Mouse (Mus musculus) CD4-positive, CD25-positive, alpha-beta regulatory T cell, adult 2 months (primary cell): ENCODE results near the gene Nr0b2.

Source experiments
- DNase-seq: peaks from one replicate; pipeline ENCODE4 v3.0.0-alpha.2; 2012; ENCODE audit warnings: low read depth, low spot score

The Nr0b2 gene

DNA sequence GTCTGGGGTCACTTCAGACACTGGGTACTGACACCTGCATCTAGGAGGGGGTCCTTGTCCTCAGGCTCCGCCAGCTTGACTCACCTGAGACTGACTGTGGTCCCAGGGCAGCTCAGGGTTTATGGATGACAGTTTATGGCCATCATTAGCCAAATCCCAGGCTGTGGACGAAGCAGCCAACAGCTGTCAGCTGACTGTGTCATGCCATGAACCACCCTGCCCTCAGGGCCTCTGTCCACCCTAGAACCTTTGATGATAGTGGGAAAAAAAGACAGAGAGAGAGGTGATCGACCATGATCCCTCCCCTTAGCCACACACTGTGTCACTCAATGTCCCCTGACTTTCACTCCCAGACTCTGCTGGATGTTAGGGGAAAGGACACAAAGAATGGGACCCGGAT, 8.4 kb downstream of the Nr0b2 start:
- DNase-seq = no peak

DNA sequence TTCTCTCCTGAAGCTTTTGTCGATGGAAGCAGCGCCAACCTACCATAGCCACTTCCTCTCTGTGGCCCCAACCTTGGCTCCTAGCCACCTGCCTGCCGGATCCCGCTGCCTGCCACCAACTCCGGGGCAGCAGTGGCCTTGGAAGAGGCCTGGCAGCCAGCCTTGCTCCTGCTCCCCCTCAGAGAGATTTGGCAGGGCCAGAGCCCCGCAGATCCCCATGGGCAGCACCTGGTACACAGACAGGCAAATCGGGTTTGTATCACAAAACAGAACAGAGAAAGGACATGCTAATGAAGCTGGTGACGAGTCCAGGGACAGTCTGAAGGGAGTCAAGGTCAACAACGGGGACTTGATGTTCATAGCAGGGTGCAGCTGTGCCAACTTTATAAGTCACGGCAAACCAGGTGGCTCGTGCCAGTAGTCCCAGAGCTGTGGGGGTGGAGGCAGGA, 10.0 kb downstream of the Nr0b2 start:
- DNase-seq = no peak

DNA sequence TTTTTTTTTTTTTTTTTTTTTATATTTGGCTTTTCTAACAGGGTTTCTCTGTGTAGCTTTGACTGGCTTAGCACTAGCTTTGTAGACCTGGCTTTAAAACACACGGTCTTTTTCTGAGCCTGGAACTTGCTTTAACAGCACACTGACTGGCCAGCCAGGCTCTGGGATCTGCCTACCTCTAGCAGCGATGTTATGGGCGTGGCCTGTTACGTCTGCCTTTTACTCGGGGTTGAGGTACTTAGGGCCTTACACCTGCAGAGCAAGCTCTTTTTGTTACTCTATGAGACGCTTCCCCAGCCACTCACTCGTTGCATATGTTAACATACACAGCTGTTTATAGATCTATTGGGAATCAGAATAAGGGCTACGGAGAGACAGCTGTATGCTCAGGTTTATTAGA, 14.1 kb downstream of the Nr0b2 start:
- no peak for DNase-seq

DNA sequence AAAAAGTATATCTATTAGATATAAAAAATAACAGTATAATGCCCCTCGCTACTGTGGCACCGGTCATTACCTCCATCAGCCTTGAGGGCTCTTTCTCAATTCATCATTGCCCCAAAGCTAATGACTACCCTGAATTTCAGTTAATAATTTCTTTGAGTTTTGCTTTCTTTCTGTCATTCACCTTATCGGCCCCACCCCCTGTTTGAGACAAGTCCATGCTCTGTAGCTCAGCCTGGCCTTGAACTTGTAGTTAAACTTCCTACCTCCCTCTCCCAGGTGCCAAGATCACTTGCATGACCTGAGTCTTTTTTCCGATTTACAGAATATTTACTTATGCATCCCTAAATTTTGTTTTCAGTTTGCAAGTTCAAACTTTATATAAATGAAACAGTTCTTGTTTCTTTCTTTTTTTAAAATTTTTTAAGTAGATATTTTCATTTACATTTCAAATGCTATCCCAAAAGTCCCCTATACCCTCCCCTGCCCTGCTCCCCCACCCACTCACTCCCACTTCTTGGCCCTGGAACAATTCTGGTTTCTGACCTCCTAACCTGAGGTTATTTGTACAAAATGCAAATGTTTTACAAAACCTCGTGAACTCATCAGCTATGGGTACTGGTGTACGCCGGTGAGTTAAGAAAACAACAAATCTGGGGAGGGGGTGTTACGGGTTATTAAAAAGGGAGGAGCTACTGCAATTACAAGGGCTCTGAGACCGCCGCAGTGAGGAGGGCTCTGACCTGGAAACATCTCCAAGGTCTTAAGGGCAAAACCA, 16.3 kb downstream of the Nr0b2 start:
- DNase-seq = no peak

DNA sequence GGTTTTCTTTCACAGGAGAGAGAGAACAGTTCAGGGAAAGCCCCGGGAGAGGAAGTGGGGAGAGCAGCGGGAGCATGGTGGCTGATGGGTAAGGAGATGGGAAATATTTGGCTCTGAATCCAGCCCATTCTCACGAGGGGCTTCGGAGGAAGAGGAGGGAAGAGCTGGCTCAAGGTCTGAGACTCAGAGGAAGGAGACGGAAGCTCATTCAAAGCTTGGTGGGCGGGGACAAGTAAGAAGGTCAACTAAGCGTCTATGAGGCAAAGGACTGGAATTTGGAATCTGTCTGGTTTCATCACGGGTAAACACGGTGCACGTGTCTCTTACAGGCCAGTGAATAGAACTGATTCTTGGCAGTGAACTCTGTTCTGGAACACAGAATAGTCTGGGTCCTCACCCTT, 16.9 kb downstream of the Nr0b2 start:
- DNase-seq = no peak

DNA sequence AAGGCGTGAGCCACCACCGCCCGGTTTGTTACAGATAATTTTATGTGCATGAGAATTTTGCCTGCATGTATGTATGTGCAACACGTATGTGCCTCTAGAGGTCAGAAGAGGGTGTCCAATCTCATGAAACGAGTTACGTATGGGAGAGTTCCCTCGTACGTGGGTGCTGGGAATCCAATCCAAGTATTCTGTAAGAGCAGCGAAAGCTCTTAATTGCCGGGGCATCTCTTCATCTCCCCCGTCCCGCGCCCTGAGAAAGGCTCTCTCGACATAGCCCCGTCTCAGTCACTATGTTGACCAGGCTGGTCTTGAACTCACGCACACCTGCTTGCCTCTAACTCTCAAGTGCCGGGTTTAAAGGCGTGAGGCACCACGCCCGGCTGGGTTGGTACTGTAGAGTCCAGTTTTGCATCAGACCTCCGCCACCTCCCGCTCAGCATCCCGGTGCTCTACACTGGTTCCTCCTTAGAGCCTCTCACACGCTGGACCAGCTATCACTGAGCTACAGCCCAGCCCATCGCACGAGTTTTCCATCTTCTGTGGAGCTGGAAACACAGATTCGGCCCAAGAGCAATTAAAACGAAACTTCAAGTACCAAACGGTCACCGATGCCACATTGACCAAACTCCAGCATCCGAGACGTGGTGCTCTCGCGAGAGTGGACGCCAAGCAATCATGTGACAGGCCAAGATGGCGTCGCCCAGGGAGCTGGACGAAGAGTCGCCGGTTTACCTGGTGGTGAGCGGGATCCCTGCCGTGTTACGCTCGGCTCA, 21.1 kb downstream of the Nr0b2 start, which contains the start of gene Gpatch3:
TSS of gene Gpatch3 (plus strand) at position 676 of the 773 bp plus-strand sequence.
- peak; percentile 93 for DNase-seq

DNA sequence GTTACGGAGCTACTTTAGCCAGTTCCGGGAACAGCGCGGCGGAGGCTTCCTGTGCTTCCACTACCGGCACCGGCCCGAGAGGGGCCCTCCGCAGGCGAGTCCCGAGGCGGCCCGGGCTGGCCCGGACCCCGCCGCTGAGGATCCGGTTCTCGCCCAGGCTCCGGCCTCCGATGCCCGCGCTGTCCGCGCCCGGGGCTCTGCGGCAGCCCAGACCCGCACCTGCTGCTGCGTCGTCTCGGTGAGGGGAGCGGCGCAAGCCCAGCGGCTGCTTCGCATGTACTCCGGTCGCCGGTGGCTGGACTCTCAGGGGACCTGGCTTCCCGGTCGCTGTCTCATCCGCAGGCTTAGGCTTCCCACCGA, 21.6 kb downstream of the Nr0b2 start:
- no peak for DNase-seq

DNA sequence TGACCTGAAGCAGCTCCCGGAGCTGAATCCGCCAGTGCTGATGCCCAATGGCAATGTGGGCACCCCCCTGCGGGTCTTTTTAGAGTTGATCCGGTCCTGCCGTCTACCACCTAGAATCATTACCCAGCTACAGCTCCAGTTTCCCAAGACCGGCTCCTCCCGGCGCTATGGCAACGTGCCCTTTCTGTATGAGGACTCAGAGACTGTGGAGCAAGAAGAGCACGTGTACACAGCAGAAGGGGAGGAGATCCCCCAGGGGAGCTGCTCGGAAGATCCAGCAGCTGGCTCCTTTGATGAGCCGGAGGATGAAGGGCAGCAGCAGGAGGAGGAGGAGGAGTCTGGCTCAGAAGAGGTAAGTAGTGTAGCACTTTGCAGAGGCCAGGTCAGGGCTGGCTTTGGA, 24.8 kb downstream of the Nr0b2 start:
- DNase-seq = no peak

DNA sequence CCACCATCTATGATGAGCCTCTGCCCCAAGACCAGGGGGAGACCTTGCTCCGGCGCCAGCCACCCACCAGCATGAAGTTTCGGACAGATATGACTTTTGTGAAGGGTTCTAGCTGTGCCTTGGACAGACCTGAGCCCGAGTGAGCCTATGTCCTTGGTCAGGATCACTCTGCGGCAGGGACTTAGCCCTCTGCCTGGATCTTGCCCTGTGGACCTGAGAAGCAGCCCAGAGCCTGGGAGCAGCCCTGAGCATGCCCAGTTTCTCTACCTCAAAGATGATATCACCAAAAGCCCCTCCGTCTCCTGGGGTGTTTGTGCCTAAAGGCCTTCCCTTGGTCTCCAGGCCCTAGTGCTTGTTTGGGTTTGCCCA, 30.5 kb downstream of the Nr0b2 start:
- DNase-seq = no peak

DNA sequence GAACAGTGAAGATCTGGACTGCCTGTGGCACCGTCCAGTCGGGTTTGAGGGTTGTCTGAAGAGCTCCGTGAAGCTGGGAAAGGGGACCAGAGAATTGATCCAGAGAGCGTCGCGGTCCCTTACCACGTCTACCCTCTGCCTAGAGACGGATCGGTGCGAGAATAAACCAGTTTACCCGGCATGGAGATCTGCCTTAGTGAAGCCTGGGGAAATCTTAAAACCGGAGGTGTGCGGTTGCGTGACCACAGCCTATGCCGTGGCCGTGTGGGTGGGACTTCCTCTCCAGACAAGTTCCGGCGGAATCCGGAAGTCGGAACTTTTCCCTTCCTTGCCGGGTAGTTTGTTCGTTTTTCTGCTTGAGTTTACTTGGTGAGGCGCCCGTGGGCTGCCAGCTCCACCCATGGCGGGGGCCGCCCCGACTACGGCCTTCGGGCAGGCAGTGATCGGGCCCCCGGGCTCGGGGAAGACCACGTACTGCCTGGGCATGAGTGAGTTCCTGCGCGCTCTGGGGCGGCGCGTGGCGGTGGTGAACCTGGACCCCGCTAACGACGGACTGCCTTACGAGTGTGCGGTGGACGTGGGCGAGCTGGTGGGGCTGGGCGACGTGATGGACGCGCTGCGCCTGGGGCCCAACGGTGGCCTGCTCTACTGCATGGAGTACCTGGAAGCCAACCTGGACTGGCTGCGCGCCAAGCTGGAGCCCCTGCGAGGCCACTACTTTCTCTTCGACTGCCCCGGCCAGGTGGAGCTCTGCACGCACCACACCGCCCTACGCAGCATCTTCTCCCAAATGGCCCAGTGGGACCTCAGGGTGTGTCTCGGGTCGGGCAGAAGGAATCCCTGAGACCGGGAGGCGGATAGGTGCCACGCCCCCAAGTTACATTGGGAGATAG, 31.1 kb downstream of the Nr0b2 start, which contains the start of gene Gpn2:
TSS of gene Gpn2 (plus strand) at position 304 of the 893 bp plus-strand sequence.
- DNase-seq = peak; percentile 93

DNA sequence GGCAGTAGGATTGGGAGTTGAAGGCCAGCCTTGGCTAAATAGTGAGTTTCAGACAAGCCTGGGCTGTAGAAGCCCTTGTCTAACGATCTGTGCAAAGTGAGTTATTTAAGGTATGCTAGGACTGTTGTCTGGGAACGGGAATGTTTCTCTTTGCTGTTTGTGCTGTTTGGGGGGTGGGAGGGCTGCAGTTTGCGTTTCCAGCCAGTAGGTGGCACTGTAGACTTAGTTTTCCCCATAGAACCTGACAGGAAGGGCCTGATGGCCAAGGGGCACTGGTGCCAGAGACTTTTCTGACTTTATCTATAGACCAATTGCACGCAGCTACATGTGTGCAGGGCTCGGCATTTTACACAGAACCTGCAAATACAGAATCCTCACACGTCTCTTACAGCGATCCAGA, 39.4 kb downstream of the Nr0b2 start:
- peak; percentile 84 for DNase-seq

DNA sequence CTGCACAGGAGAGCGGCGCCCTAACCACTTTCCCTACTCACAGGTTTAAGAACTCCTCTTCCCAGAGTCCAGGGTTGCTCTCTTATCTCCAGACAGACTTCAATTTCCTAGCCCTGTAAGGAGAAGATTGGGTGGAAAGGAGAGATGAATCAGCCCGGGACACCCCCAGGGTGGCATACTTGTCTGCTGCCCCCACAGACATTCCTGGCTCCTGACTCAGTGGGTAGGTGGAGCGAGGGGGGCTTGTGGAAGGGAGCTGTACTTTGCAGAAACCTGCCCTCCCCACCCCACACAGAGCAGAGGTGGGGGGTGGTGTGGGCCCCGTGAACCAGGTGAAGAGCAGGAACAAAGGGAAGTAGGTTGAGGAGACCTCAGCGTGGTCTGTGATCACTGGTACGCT, 42.4 kb downstream of the Nr0b2 start:
- no peak for DNase-seq

DNA sequence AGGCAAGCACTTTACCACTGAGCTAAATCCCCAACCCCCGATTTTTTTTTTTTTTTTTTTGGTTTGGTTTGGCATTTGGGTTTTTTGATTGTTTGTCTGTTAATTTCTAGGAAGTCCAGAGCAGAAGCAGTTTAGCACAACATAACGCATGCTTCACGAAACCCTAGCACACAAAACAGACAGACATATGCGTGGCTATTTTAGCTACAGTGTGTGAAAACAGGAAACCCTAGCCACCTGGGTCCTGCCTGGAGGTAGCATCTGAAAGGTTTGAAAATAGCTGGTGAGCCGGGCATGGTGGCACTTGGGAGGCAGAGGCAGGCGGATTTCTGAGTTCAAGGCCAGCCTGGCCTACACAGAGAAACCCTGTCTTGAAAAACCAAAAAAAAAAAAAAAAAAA, 42.9 kb downstream of the Nr0b2 start:
- DNase-seq = no peak

DNA sequence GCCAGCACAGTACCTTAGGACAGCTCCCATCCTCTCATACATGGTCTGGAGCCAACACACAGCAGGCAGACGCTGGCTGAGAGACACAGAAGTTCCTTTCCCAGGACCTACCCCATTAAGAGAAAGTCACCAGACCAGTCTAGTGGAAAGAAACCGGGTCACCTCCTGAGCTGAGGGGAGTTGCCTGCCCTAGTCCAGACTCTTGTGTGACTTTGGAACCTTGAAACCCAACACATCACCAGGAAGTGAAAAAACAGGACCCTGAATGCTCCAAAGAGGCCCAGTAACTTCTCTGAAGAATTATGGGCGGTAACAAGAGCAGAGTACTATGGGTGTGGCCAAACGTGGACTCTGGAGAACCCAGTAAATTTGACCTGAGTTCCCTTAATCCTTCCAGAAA, 45.4 kb downstream of the Nr0b2 start:
- DNase-seq = no peak

DNA sequence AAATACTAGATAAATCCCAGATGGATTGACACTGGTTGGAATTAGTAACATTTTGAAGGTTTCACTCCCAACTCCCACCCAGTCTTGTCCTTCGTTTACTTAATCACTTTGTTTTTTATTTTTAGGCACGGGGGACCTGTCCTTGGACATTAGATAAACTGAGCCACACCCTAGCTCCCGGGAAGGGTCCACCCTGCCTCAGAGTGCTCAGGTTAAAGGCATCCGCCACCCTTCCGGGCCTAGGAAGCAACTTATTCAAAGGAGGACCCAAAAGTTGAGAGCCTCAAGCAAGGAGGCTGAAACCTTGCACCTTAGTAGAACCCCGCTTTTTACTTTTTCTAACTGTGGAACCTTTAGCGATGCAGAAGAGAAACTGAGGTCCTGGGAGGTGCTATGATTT, 45.9 kb downstream of the Nr0b2 start:
- no peak for DNase-seq

DNA sequence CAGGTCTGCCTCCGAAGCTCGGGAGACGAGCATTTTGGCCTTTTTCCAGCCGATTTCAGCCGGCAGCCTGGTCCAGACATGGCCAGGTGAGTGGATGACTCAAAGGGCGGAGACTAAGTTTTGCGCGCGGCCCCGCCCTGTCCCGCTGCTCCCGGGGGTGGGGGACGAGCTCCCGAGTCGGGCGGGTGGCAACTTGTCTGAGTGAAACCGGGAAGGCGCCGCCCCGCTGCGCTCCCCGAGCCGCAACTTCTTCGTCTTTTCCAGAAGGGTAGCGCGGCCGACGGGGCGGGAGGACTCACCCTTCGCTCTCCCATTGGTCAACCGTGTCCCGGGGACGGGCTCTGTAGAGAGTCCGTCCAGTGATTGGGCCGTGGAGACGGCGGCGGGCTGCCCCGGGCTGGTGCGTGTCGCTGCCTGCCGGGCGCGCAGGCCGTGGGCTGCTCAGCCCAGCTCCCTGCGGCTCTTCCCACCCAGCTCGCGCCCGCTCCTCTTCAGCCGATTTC, 46.4 kb downstream of the Nr0b2 start:
- peak; percentile 86 for DNase-seq

DNA sequence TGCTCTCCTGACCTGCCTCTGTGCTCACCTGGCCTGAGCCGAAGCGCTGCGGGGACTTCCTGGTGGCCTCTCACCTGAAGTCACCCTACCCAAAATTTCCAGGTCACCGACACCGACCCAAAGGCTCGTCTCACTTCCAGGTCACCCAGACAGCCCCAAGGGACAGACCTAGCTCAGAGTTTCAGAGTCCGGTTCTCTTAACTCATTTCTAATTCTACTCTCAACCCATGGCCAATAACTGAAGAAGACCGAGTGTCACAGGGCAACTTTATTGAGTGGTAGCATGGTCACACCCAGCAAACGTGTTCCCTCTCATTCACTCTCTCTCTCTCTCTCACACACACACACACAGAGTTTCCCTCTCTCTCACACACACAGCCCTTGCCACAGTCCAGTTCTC, 47.1 kb downstream of the Nr0b2 start:
- peak; percentile 36 for DNase-seq

DNA sequence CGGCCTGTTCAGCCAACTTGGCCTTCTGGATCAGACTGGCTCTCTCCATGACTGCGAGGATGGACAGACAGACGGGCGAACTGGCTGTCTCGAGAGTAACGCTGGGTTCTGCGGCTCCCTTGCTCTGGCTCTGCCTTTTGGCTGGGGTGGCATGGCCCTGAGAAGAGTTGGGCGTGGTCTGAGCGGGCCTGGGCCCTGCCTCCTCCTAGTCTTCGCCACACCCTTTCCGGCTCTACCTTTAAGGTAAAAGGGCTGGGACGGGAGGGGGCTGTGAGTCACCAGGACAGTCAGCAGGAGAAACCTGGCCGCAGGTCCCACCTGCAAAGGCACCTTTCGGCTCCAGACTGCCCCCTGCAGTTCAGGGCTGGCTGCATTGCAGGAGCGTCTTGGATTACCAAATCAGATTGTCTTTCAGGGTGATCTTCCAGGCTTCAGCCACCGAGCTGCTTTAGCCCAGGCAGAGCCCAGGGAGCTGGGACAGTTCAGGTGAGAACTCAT, 48.6 kb downstream of the Nr0b2 start, which contains the start of gene Sfn:
TSS of gene Sfn (minus strand) at position 448 of the 498 bp plus-strand sequence.
- peak; percentile 83 for DNase-seq

DNA sequence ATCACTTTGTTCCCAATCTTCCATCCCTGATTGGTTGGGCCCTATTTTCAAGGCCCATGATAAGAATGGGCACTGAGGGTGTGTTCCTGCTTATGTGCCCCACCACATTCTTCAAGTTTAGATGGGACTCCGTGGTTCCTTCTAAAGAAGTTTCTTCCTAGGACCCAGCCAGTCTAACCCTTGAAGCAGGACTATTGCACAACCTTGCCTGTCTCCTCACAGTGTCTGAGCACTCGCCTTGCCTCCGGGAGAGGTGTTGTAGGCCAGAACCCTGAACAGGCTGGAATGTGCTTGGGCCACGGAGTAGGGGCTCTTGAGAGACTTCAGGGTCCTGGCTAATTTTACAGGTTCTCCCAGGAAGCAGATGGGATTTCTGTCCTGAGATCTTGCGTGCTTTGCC, 49.9 kb downstream of the Nr0b2 start:
- no peak for DNase-seq

DNA sequence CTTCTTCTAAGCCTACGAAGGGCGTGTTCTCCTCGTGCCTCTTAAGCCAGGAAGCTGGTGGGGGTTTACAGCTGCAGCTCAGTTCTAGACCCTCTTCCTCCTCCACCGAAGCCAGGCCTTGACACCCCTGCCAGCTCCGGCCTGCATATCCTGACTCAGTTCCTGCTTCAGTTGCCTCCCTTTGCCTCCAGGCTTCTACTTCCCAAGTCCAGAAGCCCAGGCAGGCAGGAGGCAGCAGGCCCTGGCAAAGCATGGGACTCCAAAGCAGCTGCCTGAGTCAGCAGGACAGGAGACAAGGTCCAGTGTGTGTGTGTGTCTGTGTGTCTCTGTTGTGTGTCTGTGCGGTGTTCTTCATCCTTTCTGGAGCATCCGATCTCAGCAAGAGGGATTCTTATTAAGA, 51.0 kb downstream of the Nr0b2 start:
- DNase-seq = no peak

DNA sequence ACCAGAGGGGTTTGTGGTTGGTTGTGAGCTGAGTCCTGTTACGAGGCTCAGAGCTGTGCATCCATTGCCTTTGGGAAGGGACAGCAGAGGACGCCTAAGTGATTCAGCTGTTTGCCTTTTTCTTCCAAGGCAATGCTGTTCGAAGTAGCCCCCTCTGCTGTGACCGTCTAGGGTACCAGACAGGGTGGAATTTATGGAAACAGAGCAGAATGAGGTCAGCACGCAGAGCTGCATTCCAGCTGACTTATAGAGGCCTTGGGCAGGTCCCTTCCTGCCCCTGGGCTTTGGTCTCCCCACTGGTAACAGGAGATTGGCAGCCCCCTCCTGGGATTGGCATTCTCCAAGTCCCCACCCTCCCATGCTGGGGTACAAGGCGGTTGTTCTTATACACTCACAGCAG, 51.7 kb downstream of the Nr0b2 start:
- DNase-seq = no peak

DNA sequence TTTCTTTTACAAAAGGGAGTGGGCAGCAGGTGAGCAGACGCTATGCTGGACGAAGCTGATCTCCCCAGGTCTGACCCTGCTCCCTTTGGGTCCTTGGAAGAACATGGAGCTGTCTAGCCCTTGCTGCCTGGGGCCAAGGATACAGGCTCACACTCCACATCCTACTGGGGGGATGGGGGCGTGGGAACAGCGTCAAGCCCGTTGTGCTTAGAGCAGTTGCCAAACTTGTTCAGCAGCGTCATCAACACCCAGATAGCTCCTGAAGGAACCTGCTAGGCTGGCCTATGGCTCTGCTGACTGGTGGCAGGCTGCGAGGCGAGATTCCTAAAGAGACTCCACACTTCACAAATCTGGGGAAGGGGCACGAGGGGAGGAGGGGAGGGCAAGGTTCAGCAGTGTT, 52.2 kb downstream of the Nr0b2 start:
- DNase-seq = no peak
